Mouse (Mus musculus) midbrain, embryonic 14.5 days (tissue): ENCODE measurements around the gene Nlrc5. TPM values are rescaled to one million over a fixed set of nuclear protein-coding genes. Genes with fewer than 3 reads are reported as not detected.
"Not testable (repeated sequence)": the region's sequence is repeated elsewhere in the genome, so short reads cannot be mapped to it uniquely, and the experiment has no call there.

ENCODE experiments used
- ATAC-seq: fragments of 200-750 bp; cut with Nextera tagmentation; 2 replicates; pipeline ENCODE4 v1.8.0; 2017; ENCODE audit warnings: moderate number of reproducible peaks, moderate library complexity; ENCODE audit not compliant: low FRiP score, low TSS enrichment
- DNase-seq: peaks from one replicate; pipeline ENCODE4 v3.0.0-alpha.2; 2015
- H3K27ac ChIP-seq: fragments of 300-500 bp; sonication (generic); replicated peaks from 2 replicates; pipeline ENCODE4 v1.5.1; 2014; ENCODE audit warnings: mild to moderate bottlenecking, low read depth, low read length, moderate library complexity
- H3K27me3 ChIP-seq: fragments of 300-500 bp; sonication (generic); 2 replicates; pipeline ENCODE4 v1.6.1; 2014; ENCODE audit warnings: low read length, control low read depth, mixed read lengths; ENCODE audit not compliant: control insufficient read depth, insufficient read depth
- H3K36me3 ChIP-seq: fragments of 300-500 bp; sonication (generic); 2 replicates; pipeline ENCODE4 v1.6.1; 2014; ENCODE audit warnings: low read length, control low read depth; ENCODE audit not compliant: control insufficient read depth, insufficient read depth
- H3K4me1 ChIP-seq: fragments of 300-500 bp; sonication (generic); 2 replicates; pipeline ENCODE4 v1.6.1; 2014; ENCODE audit warnings: mild to moderate bottlenecking, antibody characterized with exemption, low read length, control low read depth; ENCODE audit not compliant: control insufficient read depth, insufficient read depth
- H3K4me2 ChIP-seq: fragments of 300-500 bp; sonication (generic); 2 replicates; pipeline ENCODE4 v1.6.1; 2014; ENCODE audit warnings: mild to moderate bottlenecking, low read length, moderate library complexity
- H3K4me3 ChIP-seq: fragments of 300-500 bp; sonication (generic); replicated peaks from 2 replicates; pipeline ENCODE4 v1.5.1; 2014; ENCODE audit warnings: low read depth, low read length
- H3K9ac ChIP-seq: fragments of 300-500 bp; sonication (generic); replicated peaks from 2 replicates; pipeline ENCODE4 v1.6.1; 2014; ENCODE audit warnings: mild to moderate bottlenecking, low read length, moderate library complexity
- H3K9me3 ChIP-seq: fragments of 300-500 bp; sonication (generic); 2 replicates; pipeline ENCODE4 v1.6.1; 2016; ENCODE audit warnings: low read length, control low read depth, mixed read lengths; ENCODE audit not compliant: control insufficient read depth
- WGBS: fragments of 180-500 bp; shearing (Covaris S2); extraction: QIAGEN DNeasy Blood & Tissue Kit; methylation state at CpG from one replicate; pipeline ENCODE4 v1.1.7; 2014; 5-methylcytosine and 5-hydroxymethylcytosine counted together
- polyA plus RNA-seq: library from polyadenylated mRNA; unstranded; fragments of >200 nt; fragmentation: Nextera tagmentation; extraction: Ambion mirVana; gene quantifications from 2 replicates; pipeline ENCODE4 v1.2.1, GENCODE M21; 2014

Nlrc5 gene
- polyA plus RNA-seq, 1 experiment from 2014 or later = 1.2 TPM

DNA sequence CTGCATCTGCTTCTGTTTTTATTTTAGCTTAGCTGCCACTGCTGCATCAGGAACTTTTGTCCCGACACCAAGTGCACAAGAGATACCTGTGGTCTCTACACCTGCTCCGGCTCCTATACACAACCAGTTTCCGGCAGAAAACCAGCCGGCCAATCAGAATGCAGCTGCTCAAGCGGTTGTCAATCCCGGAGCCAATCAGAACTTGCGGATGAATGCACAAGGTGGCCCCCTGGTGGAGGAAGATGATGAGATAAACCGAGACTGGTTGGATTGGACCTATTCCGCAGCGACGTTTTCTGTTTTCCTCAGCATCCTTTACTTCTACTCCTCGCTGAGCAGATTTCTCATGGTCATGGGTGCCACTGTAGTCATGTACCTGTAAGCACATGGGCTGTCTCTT lies 42.0 kb upstream of the Nlrc5 start:
- Histone ChIP-seq H3K36me3 (peaks cover 71% of the 10 kb centered on the region), H3K9me3 (no peaks in the 10 kb centered on the region), H3K4me1 (peaks cover 8% of the 10 kb centered on the region; the same call in 1 of the 2 replicates), H3K9ac (no peak overlapping the region), H3K27ac (no peak overlapping the region), H3K4me2 (no peak overlapping the region), H3K4me3 (no peak overlapping the region), H3K27me3 (no peaks in the 10 kb centered on the region)
- DNase-seq = peak; percentile 55
- WGBS = 80% methylated on average over 12 of the region's 12 CpGs
- no peak for ATAC-seq

GRCm38 (mm10) chr8:94392648-94393047 lies 41.5 kb upstream of the Nlrc5 start:
- H3K4me2 ChIP-seq = no peak overlapping the region
- no peak overlapping the region for H3K9ac ChIP-seq
- H3K9me3 ChIP-seq = no peaks in the 10 kb centered on the region
- H3K27me3 ChIP-seq = no peaks in the 10 kb centered on the region
- 94% methylated on average over 6 of the region's 6 CpGs for WGBS
- H3K27ac ChIP-seq = no peak overlapping the region
- DNase-seq = no peak
- no peak overlapping the region for H3K4me3 ChIP-seq
- H3K4me1 ChIP-seq = peaks cover 7% of the 10 kb centered on the region; the same call in 1 of the 2 replicates
- H3K36me3 ChIP-seq = peaks cover 74% of the 10 kb centered on the region
- no peak for ATAC-seq

DNA sequence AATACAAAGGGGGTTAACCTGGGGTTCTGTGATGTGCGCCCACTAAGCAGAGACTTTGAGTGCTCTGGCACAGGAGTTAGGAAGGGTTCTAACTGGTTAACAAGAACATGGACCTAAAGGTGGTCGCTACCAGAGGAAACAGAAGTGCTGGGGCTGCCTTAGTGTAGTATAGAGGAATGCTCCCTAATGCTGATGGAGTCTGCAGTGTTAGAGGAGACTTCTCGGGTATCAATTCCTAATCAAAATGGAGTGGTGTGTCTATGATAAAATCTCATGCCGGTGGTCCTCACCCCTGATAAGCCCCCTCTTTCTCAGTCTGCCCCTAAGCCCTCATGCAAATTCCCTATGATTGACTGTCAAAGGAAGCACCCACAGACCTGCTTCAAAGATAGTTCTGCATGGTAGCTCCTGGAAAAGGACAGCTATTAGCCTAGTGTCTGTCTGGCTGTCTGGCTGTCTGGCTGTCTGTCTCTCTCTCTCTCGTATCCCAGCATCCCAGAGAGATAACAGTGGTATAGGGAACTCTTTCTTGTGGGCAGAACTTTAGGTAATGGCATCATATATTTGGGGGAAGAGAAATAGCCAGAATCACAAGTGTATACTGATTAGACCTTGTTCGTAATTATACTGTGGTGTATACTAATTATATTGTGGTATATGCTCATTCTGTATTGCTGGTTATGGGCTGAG lies 38.2 kb upstream of the Nlrc5 start:
- no peaks in the 10 kb centered on the region for H3K9me3 ChIP-seq
- no peak overlapping the region for H3K4me2 ChIP-seq
- no peak overlapping the region for H3K27ac ChIP-seq
- WGBS = 93% methylated on average over 6 of the region's 6 CpGs
- peaks cover 68% of the 10 kb centered on the region for H3K36me3 ChIP-seq
- no peak for DNase-seq
- H3K4me3 ChIP-seq = no peak overlapping the region
- ATAC-seq = no peak
- H3K9ac ChIP-seq = no peak overlapping the region
- H3K27me3 ChIP-seq = no peaks in the 10 kb centered on the region
- H3K4me1 ChIP-seq = no peaks in the 10 kb centered on the region

DNA sequence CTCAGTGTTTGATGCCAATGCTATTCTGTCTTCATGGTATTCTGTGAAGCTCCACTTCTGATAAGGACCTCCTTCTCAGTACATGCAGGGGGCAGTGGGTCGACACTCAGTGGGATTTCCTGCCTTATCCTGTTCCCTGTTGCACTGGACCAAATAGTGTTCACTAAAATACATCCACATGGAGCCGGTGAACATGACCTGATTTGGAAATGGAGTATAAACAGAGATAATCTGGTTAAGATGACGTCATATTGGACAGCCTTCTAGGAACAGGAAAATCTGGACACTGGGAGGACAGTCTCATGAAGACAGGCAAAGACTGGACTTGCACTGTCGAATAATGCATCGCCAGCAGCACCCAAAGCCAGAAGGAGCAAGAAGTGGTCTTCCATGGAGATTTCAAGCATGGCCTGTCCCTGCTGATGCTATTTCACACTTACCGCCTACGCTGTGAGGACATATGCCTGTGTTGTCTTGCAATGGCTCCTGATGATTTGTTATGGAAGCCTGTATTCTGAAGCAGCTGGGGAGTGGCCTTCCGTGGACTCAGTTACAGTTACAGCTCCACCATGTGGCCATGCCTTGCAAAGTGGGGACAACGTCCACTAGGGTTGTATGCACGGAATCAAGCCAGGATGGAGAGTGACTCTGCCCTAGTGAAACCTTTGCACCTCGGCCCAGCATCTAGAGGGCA lies 37.0 kb upstream of the Nlrc5 start:
- peaks cover 57% of the 10 kb centered on the region for H3K36me3 ChIP-seq
- no peaks in the 10 kb centered on the region for H3K27me3 ChIP-seq
- no peak overlapping the region for H3K9ac ChIP-seq
- H3K4me2 ChIP-seq = no peak overlapping the region
- no peaks in the 10 kb centered on the region for H3K9me3 ChIP-seq
- ATAC-seq = no peak
- no peak overlapping the region for H3K27ac ChIP-seq
- H3K4me1 ChIP-seq = no peaks in the 10 kb centered on the region
- DNase-seq = peak; percentile 67
- H3K4me3 ChIP-seq = no peak overlapping the region
- WGBS = 70% methylated on average over 11 of the region's 11 CpGs

DNA sequence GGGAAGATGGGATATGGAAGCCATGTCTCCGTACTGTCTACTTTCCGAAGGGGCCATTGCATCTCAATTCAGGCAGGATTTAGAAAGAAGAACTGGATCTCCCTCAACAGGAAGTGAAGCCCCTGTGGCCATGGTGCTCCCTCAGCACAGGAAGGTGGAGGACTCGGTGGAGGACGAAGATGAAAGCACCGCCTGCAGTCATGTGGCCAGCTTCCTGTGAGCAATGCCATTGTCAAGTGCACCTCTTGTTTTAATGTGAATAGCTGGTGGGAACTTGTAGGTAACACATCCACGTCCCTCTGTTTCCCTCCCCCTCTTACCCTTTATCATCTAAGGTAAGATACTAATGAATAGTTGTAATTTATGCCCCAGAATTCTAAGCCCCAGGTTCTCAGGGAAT lies 35.6 kb upstream of the Nlrc5 start:
- H3K27me3 ChIP-seq = no peaks in the 10 kb centered on the region
- ATAC-seq (no peak), DNase-seq (no peak)
- WGBS = 86% methylated on average over 6 of the region's 6 CpGs
- H3K9me3 ChIP-seq = no peaks in the 10 kb centered on the region
- H3K27ac ChIP-seq = no peak overlapping the region
- H3K4me3 ChIP-seq = no peak overlapping the region
- H3K4me1 ChIP-seq = no peaks in the 10 kb centered on the region
- no peak overlapping the region for H3K4me2 ChIP-seq
- peaks cover 44% of the 10 kb centered on the region for H3K36me3 ChIP-seq
- H3K9ac ChIP-seq = no peak overlapping the region

- Histone ChIP-seq H3K27me3 (no peaks in the 10 kb centered on the region), H3K36me3 (peaks cover 35% of the 10 kb centered on the region), H3K9me3 (no peaks in the 10 kb centered on the region), H3K4me3 (no peak overlapping the region), H3K4me1 (no peaks in the 10 kb centered on the region), H3K4me2 (no peak overlapping the region), H3K9ac (no peak overlapping the region), H3K27ac (no peak overlapping the region)
- 89% methylated on average over 3 of the region's 3 CpGs for WGBS
- ATAC-seq (no peak), DNase-seq (no peak)
Measured at GRCm38 (mm10) chr8:94399361-94399953, 34.7 kb upstream of the Nlrc5 start.

GRCm38 (mm10) chr8:94399957-94400356 lies 34.2 kb upstream of the Nlrc5 start:
- not testable (repeated sequence) for H3K27me3 ChIP-seq, DNase-seq, ATAC-seq, H3K27ac ChIP-seq, H3K9ac ChIP-seq, H3K4me2 ChIP-seq, H3K9me3 ChIP-seq, H3K4me3 ChIP-seq, H3K4me1 ChIP-seq
- H3K36me3 ChIP-seq = peaks cover 30% of the 10 kb centered on the region
- 79% methylated on average over 2 of the region's 2 CpGs for WGBS

DNA sequence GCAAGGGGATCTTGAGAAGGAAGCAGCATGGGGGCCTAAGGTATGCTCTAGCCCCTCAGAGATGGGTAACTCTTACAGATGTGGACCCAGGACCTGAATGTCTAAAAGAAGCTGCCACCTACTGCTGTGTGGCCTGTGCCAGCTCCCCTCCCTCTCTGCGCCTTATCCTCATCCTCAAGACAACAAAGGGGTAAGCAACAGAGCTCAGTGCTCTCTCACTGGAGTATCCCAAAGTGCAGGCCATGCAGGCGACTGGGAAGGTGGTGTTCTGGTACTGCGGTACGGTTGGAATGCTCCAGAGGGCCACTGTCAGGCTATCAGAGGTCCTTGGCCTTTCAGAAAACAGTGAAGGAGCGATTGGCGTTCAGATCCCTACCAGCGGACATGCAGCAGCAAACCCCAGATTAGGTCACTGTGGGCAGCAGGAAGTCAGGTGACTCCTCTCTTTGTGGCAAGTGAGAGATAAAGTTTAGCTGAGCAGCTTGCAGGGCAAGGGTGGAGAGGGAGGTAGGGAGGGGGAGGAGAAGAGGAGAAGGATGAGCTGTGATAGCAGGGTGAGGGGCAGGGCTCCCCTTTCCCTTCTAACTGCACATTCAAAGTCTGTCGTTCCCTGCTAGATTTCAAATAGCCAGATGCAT lies 25.6 kb upstream of the Nlrc5 start:
- Histone ChIP-seq H3K27me3 (no peaks in the 10 kb centered on the region), H3K9ac (no peak overlapping the region), H3K4me3 (no peak overlapping the region), H3K27ac (no peak overlapping the region), H3K4me2 (no peak overlapping the region), H3K9me3 (no peaks in the 10 kb centered on the region), H3K36me3 (no peaks in the 10 kb centered on the region), H3K4me1 (no peaks in the 10 kb centered on the region)
- WGBS = 74% methylated on average over 8 of the region's 8 CpGs
- DNase-seq = no peak
- ATAC-seq = no peak
